Mouse (Mus musculus) embryonic facial prominence, embryonic 12.5 days (tissue): ENCODE measurements around the gene Il13. TPM values are rescaled to one million over a fixed set of nuclear protein-coding genes. Genes with fewer than 3 reads are reported as not detected.

Source experiments
- ATAC-seq: fragments of 200-750 bp; cut with Nextera tagmentation; 2 replicates; pipeline ENCODE4 v1.8.0; 2017; ENCODE audit not compliant: insufficient number of reproducible peaks, insufficient read depth, low FRiP score, low TSS enrichment
- H3K27ac ChIP-seq: fragments of 300-500 bp; sonication (generic); 2 replicates; pipeline ENCODE4 v1.5.1; 2016; ENCODE audit warnings: mild to moderate bottlenecking
- H3K27me3 ChIP-seq: fragments of 300-500 bp; sonication (generic); 2 replicates; pipeline ENCODE4 v1.6.1; 2016; ENCODE audit warnings: mild to moderate bottlenecking, moderate library complexity
- H3K36me3 ChIP-seq: fragments of 300-500 bp; sonication (generic); 2 replicates; pipeline ENCODE4 v1.6.1; 2016; ENCODE audit warnings: mild to moderate bottlenecking
- H3K4me1 ChIP-seq: fragments of 300-500 bp; sonication (generic); 2 replicates; pipeline ENCODE4 v1.6.1; 2016
- H3K4me2 ChIP-seq: fragments of 300-500 bp; sonication (generic); replicated peaks from 2 replicates; pipeline ENCODE4 v1.6.1; 2016; ENCODE audit warnings: mild to moderate bottlenecking, moderate library complexity
- H3K4me3 ChIP-seq: fragments of 300-500 bp; sonication (generic); 2 replicates; pipeline ENCODE4 v1.5.1; 2016; ENCODE audit warnings: mild to moderate bottlenecking
- H3K9ac ChIP-seq: fragments of 300-500 bp; sonication (generic); 2 replicates; pipeline ENCODE4 v1.6.1; 2016; ENCODE audit warnings: mild to moderate bottlenecking, moderate library complexity
- H3K9me3 ChIP-seq: fragments of 300-500 bp; sonication (generic); 2 replicates; pipeline ENCODE4 v1.6.1; 2016; ENCODE audit warnings: mild to moderate bottlenecking, moderate library complexity
- WGBS: fragments of 180-500 bp; shearing (Covaris S2); methylation state at CpG from one replicate; pipeline ENCODE4 v1.1.7; 2016; 5-methylcytosine and 5-hydroxymethylcytosine counted together
- polyA plus RNA-seq: library from polyadenylated mRNA; unstranded; fragments of >200 nt; fragmentation: Nextera tagmentation; extraction: Ambion mirVana; gene quantifications from 2 replicates; pipeline ENCODE4 v1.2.1, GENCODE M21; 2016

The Il13 gene
- polyA plus RNA-seq, 1 experiment from 2014 or later, result not detected

- H3K27me3 ChIP-seq, result no peaks in the 10 kb centered on the region
- no peak overlapping the region for H3K27ac ChIP-seq
- no peak for ATAC-seq
- H3K4me3 ChIP-seq, result no peak overlapping the region
- peaks cover 50% of the 10 kb centered on the region for H3K36me3 ChIP-seq
- H3K4me1 ChIP-seq, result no peaks in the 10 kb centered on the region
- H3K4me2 ChIP-seq, result no peak overlapping the region
- H3K9me3 ChIP-seq, result no peaks in the 10 kb centered on the region
- 88% methylated on average over 2 of the region's 2 CpGs for WGBS
- no peak overlapping the region for H3K9ac ChIP-seq
Observed at GRCm38 (mm10) chr11:53652427-53652826, 17.9 kb upstream of the Il13 start.

- no peak overlapping the region for H3K4me2 ChIP-seq
- H3K27ac ChIP-seq, result no peak overlapping the region
- no peaks in the 10 kb centered on the region for H3K27me3 ChIP-seq
- peaks cover 50% of the 10 kb centered on the region for H3K36me3 ChIP-seq
- no peaks in the 10 kb centered on the region for H3K9me3 ChIP-seq
- ATAC-seq, result no peak
- no peaks in the 10 kb centered on the region for H3K4me1 ChIP-seq
- no peak overlapping the region for H3K4me3 ChIP-seq
- no peak overlapping the region for H3K9ac ChIP-seq
- WGBS, result 90% methylated on average over 4 of the region's 4 CpGs
Observed at GRCm38 (mm10) chr11:53651441-53651840, 16.9 kb upstream of the Il13 start.

GRCm38 (mm10) chr11:53644017-53644416 is 9.5 kb upstream of the Il13 start:
- H3K9ac ChIP-seq, result no peak overlapping the region
- no peaks in the 10 kb centered on the region for H3K4me1 ChIP-seq
- H3K27ac ChIP-seq, result no peak overlapping the region
- H3K27me3 ChIP-seq, result no peaks in the 10 kb centered on the region
- no peaks in the 10 kb centered on the region for H3K36me3 ChIP-seq
- no peak overlapping the region for H3K4me2 ChIP-seq
- H3K4me3 ChIP-seq, result no peak overlapping the region
- H3K9me3 ChIP-seq, result no peaks in the 10 kb centered on the region
- no peak for ATAC-seq
- WGBS, result 82% methylated on average over 5 of the region's 5 CpGs

- Histone ChIP-seq H3K27ac (no peak overlapping the region), H3K4me2 (no peak overlapping the region), H3K36me3 (no peaks in the 10 kb centered on the region), H3K27me3 (no peaks in the 10 kb centered on the region), H3K9ac (no peak overlapping the region), H3K4me3 (no peak overlapping the region), H3K4me1 (no peaks in the 10 kb centered on the region), H3K9me3 (no peaks in the 10 kb centered on the region)
- 75% methylated on average over 12 of the region's 12 CpGs for WGBS
- ATAC-seq, result no peak
Observed at GRCm38 (mm10) chr11:53642744-53643279, 8.3 kb upstream of the Il13 start.

GRCm38 (mm10) chr11:53637803-53638260 is 3.3 kb upstream of the Il13 start:
- 77% methylated on average over 10 of the region's 10 CpGs for WGBS
- peaks cover 16% of the 10 kb centered on the region for H3K4me1 ChIP-seq
- no peaks in the 10 kb centered on the region for H3K9me3 ChIP-seq
- no peak overlapping the region for H3K4me3 ChIP-seq
- H3K9ac ChIP-seq, result no peak overlapping the region
- H3K27me3 ChIP-seq, result 0 out of 2 replicates have a peak, but pooled peaks cover 12% of the 10 kb centered on the region
- H3K4me2 ChIP-seq, result no peak overlapping the region
- no peaks in the 10 kb centered on the region for H3K36me3 ChIP-seq
- no peak overlapping the region for H3K27ac ChIP-seq
- no peak for ATAC-seq

GRCm38 (mm10) chr11:53637046-53637802 is 2.7 kb upstream of the Il13 start:
- ATAC-seq, result no peak
- Histone ChIP-seq H3K27ac (no peak overlapping the region), H3K4me3 (no peak overlapping the region), H3K9ac (no peak overlapping the region), H3K4me2 (peak overlapping the region; percentile 36), H3K36me3 (no peaks in the 10 kb centered on the region), H3K4me1 (peaks cover 16% of the 10 kb centered on the region), H3K9me3 (no peaks in the 10 kb centered on the region), H3K27me3 (0 out of 2 replicates have a peak, but pooled peaks cover 12% of the 10 kb centered on the region)
- 11% methylated on average over 21 of the region's 21 CpGs for whole genome bisulfite sequencing

GRCm38 (mm10) chr11:53636183-53636646 is 1.7 kb upstream of the Il13 start:
- peak overlapping the region; percentile 45 for H3K9ac ChIP-seq
- no peaks in the 10 kb centered on the region for H3K36me3 ChIP-seq
- H3K9me3 ChIP-seq, result no peaks in the 10 kb centered on the region
- H3K4me2 ChIP-seq, result peak overlapping the region; percentile 74
- no peak overlapping the region for H3K27ac ChIP-seq
- no peak for ATAC-seq
- peaks cover 16% of the 10 kb centered on the region for H3K4me1 ChIP-seq
- peak overlapping the region; percentile 39 for H3K4me3 ChIP-seq
- WGBS, result 1% methylated on average over 40 of the region's 40 CpGs
- H3K27me3 ChIP-seq, result 0 out of 2 replicates have a peak, but pooled peaks cover 12% of the 10 kb centered on the region

- Histone ChIP-seq H3K4me1 (peaks cover 16% of the 10 kb centered on the region), H3K9ac (peak overlapping the region; percentile 45; the same call in 1 of the 2 replicates), H3K36me3 (no peaks in the 10 kb centered on the region), H3K4me3 (peak overlapping the region; percentile 39), H3K4me2 (peak overlapping the region; percentile 74), H3K27me3 (0 out of 2 replicates have a peak, but pooled peaks cover 12% of the 10 kb centered on the region), H3K27ac (no peak overlapping the region), H3K9me3 (no peaks in the 10 kb centered on the region)
- 32% methylated on average over 9 of the region's 9 CpGs for WGBS
- no peak for ATAC-seq
Observed at GRCm38 (mm10) chr11:53635590-53636182, 1.2 kb upstream of the Il13 start.

GRCm38 (mm10) chr11:53633644-53634043 is 858 bp downstream of the Il13 start:
- H3K27ac ChIP-seq, result no peak overlapping the region
- no peak overlapping the region for H3K4me3 ChIP-seq
- no peaks in the 10 kb centered on the region for H3K36me3 ChIP-seq
- H3K4me2 ChIP-seq, result no peak overlapping the region
- H3K4me1 ChIP-seq, result peaks cover 16% of the 10 kb centered on the region
- no peak for ATAC-seq
- no peak overlapping the region for H3K9ac ChIP-seq
- 0 out of 2 replicates have a peak, but pooled peaks cover 12% of the 10 kb centered on the region for H3K27me3 ChIP-seq
- H3K9me3 ChIP-seq, result no peaks in the 10 kb centered on the region
- 90% methylated on average over 7 of the region's 7 CpGs for WGBS

GRCm38 (mm10) chr11:53632122-53632733 is 2.3 kb downstream of the Il13 start:
- ATAC-seq, result no peak
- Histone ChIP-seq H3K36me3 (no peaks in the 10 kb centered on the region), H3K9me3 (no peaks in the 10 kb centered on the region), H3K9ac (no peak overlapping the region), H3K4me1 (peaks cover 16% of the 10 kb centered on the region), H3K4me2 (no peak overlapping the region), H3K4me3 (no peak overlapping the region), H3K27me3 (0 out of 2 replicates have a peak, but pooled peaks cover 12% of the 10 kb centered on the region), H3K27ac (no peak overlapping the region)
- WGBS, result 72% methylated on average over 14 of the region's 14 CpGs

GRCm38 (mm10) chr11:53627859-53628258 is 6.6 kb downstream of the Il13 start:
- Histone ChIP-seq H3K4me3 (no peak overlapping the region), H3K36me3 (no peaks in the 10 kb centered on the region), H3K27me3 (no peaks in the 10 kb centered on the region), H3K4me2 (no peak overlapping the region), H3K4me1 (no peaks in the 10 kb centered on the region), H3K27ac (no peak overlapping the region), H3K9me3 (no peaks in the 10 kb centered on the region), H3K9ac (no peak overlapping the region)
- WGBS, result 4% methylated on average over 1 of the region's 1 CpGs
- 0 out of 2 replicates have a peak, but pooled peaks have one; percentile 54 for ATAC-seq
